Mouse (Mus musculus): ENCODE measurements around the gene Tbccd1.
"Not testable (repeated sequence)": the region's sequence is repeated elsewhere in the genome, so short reads cannot be mapped to it uniquely, and the experiment has no call there.

Tbccd1 gene

GRCm38 (mm10) chr16:22779228-22779835 is 78.1 kb downstream of the Tbccd1 start:
- DNase-seq = no peak

- DNase-seq = not testable (repeated sequence)
Measured at GRCm38 (mm10) chr16:22778296-22778695, 79.2 kb downstream of the Tbccd1 start.

- no peak for DNase-seq
Measured at GRCm38 (mm10) chr16:22775471-22775985, 81.9 kb downstream of the Tbccd1 start.

DNA sequence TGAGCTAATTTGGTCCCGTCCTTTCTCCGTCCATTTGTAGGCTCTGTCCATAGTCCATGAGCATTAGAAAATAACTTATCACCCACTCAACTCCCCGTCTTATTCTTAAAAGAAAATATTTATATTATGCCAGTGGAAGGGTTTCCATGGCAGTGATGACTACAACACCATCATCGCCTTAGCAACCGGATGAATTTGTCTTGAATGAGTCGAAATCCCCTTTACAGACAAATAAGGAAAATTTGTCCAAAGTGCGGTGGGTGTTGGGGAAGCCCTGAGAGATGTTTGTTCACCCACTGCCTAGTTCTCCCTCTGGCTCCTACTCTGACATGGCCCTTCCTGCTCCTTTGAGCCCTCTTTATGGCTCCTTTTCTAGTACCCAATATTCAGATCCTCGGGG is 88.8 kb downstream of the Tbccd1 start:
- no peak for DNase-seq

DNA sequence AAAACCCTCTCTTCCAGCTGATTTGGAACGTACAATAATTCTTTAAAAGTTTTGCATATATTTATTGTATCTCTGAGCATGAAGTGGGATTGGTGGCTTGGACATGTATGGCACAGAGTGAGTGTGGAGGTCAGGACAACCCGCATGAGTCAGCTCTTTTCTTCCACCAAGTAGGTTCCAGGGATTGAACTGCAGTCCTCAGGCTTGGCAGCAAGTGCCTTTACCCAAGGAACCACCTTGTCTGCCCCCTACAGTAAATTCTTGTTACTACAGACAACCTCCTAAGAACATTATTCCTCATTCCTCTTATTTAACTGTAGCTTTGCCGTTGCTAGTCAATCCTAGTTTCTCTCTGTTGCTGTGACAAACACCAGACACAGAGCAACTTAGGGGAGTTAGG is 90.1 kb downstream of the Tbccd1 start:
- no peak for DNase-seq

- DNase-seq = no peak
Measured at GRCm38 (mm10) chr16:22766738-22767211, 90.7 kb downstream of the Tbccd1 start.

DNA sequence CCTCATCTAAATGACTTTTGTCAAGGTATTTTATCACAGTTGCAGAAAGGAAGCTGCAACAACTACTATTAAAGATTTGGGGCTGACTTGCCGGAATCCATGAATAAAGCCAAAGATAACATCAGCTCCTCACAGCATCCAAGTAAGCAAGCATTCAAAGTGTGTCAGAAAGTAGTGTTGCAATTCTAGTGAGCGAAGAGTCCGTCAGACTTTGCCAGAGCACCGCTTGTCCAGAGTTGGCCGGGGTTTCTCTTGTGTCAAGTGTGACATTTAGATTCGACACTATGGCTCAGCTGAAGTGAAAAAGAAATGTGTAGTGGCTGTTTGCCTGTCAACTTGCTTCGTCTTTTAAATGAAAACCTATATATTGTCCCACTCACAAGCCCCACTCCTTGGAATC is 91.9 kb downstream of the Tbccd1 start:
- DNase-seq = no peak

All from thymus, postnatal 4 days (tissue).